Mouse (Mus musculus): ENCODE measurements around the gene Rras2. TPM values are rescaled to one million over a fixed set of nuclear protein-coding genes. Genes with fewer than 3 reads are reported as not detected.

The Rras2 gene
- total RNA-seq, 2 experiments from 2014 or later, result 1.7 to 3.7 TPM

- no peak for ATAC-seq (replicated peaks; ENCODE audit: poor library complexity)
These were observed 76.2 kb downstream of the Rras2 start for GRCm38 (mm10) chr7:114041349-114041748.

- no peak for ATAC-seq (replicated peaks; ENCODE audit: poor library complexity)
These were observed 80.3 kb downstream of the Rras2 start for GRCm38 (mm10) chr7:114037237-114037636.

GRCm38 (mm10) chr7:114029596-114029995, 88.0 kb downstream of the Rras2 start:
- no peak for ATAC-seq (replicated peaks; ENCODE audit: poor library complexity)

GRCm38 (mm10) chr7:114028828-114029227, 88.8 kb downstream of the Rras2 start:
- no peak for ATAC-seq (replicated peaks; ENCODE audit: poor library complexity)

GRCm38 (mm10) chr7:114027406-114027805, 90.2 kb downstream of the Rras2 start:
- ATAC-seq (replicated peaks; ENCODE audit: poor library complexity), result no peak

- ATAC-seq (replicated peaks; ENCODE audit: poor library complexity), result no peak
These were observed 90.7 kb downstream of the Rras2 start for GRCm38 (mm10) chr7:114026923-114027322.

- ATAC-seq (replicated peaks; ENCODE audit: poor library complexity), result peak; percentile 89
These were observed 96.9 kb downstream of the Rras2 start for GRCm38 (mm10) chr7:114020704-114021093.

GRCm38 (mm10) chr7:114020057-114020703, 97.4 kb downstream of the Rras2 start:
- peak; percentile 17; the same call in 1 of the 2 replicates for ATAC-seq (replicated peaks; ENCODE audit: poor library complexity)

GRCm38 (mm10) chr7:114018861-114019260, 98.7 kb downstream of the Rras2 start:
- no peak for ATAC-seq (replicated peaks; ENCODE audit: poor library complexity)

GRCm38 (mm10) chr7:114016001-114016949, 101.3 kb downstream of the Rras2 start:
- peak; percentile 36 for ATAC-seq (replicated peaks; ENCODE audit: poor library complexity)

GRCm38 (mm10) chr7:114011726-114012443, 105.7 kb downstream of the Rras2 start:
- no peak for ATAC-seq (replicated peaks; ENCODE audit: poor library complexity)

- peak; percentile 73 for ATAC-seq (replicated peaks; ENCODE audit: poor library complexity)
These were observed 110.0 kb downstream of the Rras2 start for GRCm38 (mm10) chr7:114007565-114007964.

- no peak for ATAC-seq (replicated peaks; ENCODE audit: poor library complexity)
These were observed 111.1 kb downstream of the Rras2 start for GRCm38 (mm10) chr7:114006456-114006855.

- no peak for ATAC-seq (replicated peaks; ENCODE audit: poor library complexity)
These were observed 112.1 kb downstream of the Rras2 start for GRCm38 (mm10) chr7:114005499-114005898.

- ATAC-seq (replicated peaks; ENCODE audit: poor library complexity), result no peak
These were observed 113.4 kb downstream of the Rras2 start for GRCm38 (mm10) chr7:114004171-114004570.

- ATAC-seq (replicated peaks; ENCODE audit: poor library complexity), result peak; percentile 74
These were observed 119.8 kb downstream of the Rras2 start for GRCm38 (mm10) chr7:113997675-113998354.

Other genes with a start within 250 kb of the Rras2 start
- gene Copb1, start 136.9 kb upstream of the Rras2 start, total RNA-seq (2015), result 159 and 184 TPM in 2 replicates
- gene Copb1, start 136.9 kb upstream of the Rras2 start, total RNA-seq (2017), result 81.4 and 82.4 TPM in 2 replicates
- gene Psma1, start 158.3 kb upstream of the Rras2 start, total RNA-seq (2015), result 391 and 406 TPM in 2 replicates
- 317 and 333 TPM in 2 replicates for gene Psma1, start 158.3 kb upstream of the Rras2 start, total RNA-seq (2017)

Measured in megakaryocyte progenitor cell, adult 5-6 weeks (primary cell).